Mouse (Mus musculus) midbrain, postnatal 0 days (tissue): ENCODE results near the gene Rab44. TPM values are rescaled to one million over a fixed set of nuclear protein-coding genes. Genes with fewer than 3 reads are reported as not detected.

Experiments used
- ATAC-seq: fragments of 200-750 bp; cut with Nextera tagmentation; 2 replicates; pipeline ENCODE4 v1.8.0; 2017; ENCODE audit warnings: moderate number of reproducible peaks, mild to moderate bottlenecking, moderate TSS enrichment, moderate library complexity; ENCODE audit not compliant: low FRiP score
- DNase-seq: peaks from one replicate; pipeline ENCODE4 v3.0.0-alpha.2; 2015; ENCODE audit warnings: low spot score
- H3K27ac ChIP-seq: fragments of 300-500 bp; sonication (generic); 2 replicates; pipeline ENCODE4 v1.5.1; 2014; ENCODE audit warnings: low read depth, mild to moderate bottlenecking, low read length, mixed read lengths
- H3K27me3 ChIP-seq: fragments of 300-500 bp; sonication (generic); 2 replicates; pipeline ENCODE4 v1.6.1; 2014; ENCODE audit warnings: low read length, control low read depth, mixed read lengths; ENCODE audit not compliant: insufficient read depth
- H3K36me3 ChIP-seq: fragments of 300-500 bp; sonication (generic); 2 replicates; pipeline ENCODE4 v1.6.1; 2014; ENCODE audit warnings: low read length, control low read depth, mixed read lengths; ENCODE audit not compliant: insufficient read depth
- H3K4me1 ChIP-seq: fragments of 300-500 bp; sonication (generic); 2 replicates; pipeline ENCODE4 v1.6.1; 2014; ENCODE audit warnings: mild to moderate bottlenecking, control low read depth, antibody characterized with exemption, low read length, mixed read lengths; ENCODE audit not compliant: insufficient read depth
- H3K4me2 ChIP-seq: fragments of 300-500 bp; sonication (generic); 2 replicates; pipeline ENCODE4 v1.6.1; 2014; ENCODE audit warnings: low read depth, mild to moderate bottlenecking, low read length, mixed read lengths; ENCODE audit not compliant: poor library complexity, severe bottlenecking
- H3K4me3 ChIP-seq: fragments of 300-500 bp; sonication (generic); 2 replicates; pipeline ENCODE4 v1.5.1; 2014; ENCODE audit warnings: low read depth, mild to moderate bottlenecking, low read length, moderate library complexity
- H3K9ac ChIP-seq: fragments of 300-500 bp; sonication (generic); replicated peaks from 2 replicates; pipeline ENCODE4 v1.6.1; 2014; ENCODE audit warnings: mild to moderate bottlenecking, low read length, moderate library complexity, mixed read lengths; ENCODE audit not compliant: poor library complexity, severe bottlenecking
- H3K9me3 ChIP-seq: fragments of 300-500 bp; sonication (generic); 2 replicates; pipeline ENCODE4 v1.6.1; 2016; ENCODE audit warnings: low read length, control low read depth
- CTCF ChIP-seq: IDR thresholded peaks from 2 replicates; pipeline ENCODE4 v1.5.1; 2016; ENCODE audit warnings: antibody characterized with exemption, mild to moderate bottlenecking
- WGBS: fragments of 180-500 bp; shearing (Covaris S2); extraction: QIAGEN DNeasy Blood & Tissue Kit; methylation state at CpG from one replicate; pipeline ENCODE4 v1.1.7; 2014; 5-methylcytosine and 5-hydroxymethylcytosine counted together
- polyA plus RNA-seq: library from polyadenylated mRNA; unstranded; fragments of >200 nt; fragmentation: Nextera tagmentation; extraction: Ambion mirVana; gene quantifications from 2 replicates; pipeline ENCODE4 v1.2.1, GENCODE M21; 2015
- total RNA-seq: library from RNA; depleted of rRNA; stranded (reverse); fragments of >200 nt; gene quantifications from 2 replicates; pipeline ENCODE4 v1.2.3, GENCODE M21; 2014

Rab44 gene
- total and polyA plus RNA-seq, 2 experiments from 2014 or later = not detected

DNA sequence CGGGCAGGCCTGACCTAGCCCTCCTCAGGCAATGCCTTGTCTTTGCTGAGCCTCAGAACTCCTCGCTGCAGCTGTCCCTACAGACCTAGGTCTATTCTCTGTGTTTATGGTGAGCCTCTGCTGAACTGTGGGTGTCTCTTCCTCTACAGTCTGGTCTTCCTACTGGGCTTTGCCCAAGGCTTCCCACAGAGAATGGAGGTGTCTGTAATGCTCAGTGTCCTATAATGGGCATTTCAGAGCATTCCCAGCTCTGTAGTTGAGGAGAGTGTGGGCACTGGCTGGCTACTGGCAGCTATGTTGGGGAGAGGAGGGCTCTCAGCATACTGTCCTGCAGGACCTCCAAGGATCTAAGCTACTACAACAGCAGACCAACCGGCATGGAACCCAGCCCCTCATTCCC lies 61.7 kb downstream of the Rab44 start:
- ATAC-seq = no peak
- H3K27ac ChIP-seq = peak overlapping the region; percentile 70; the same call in 1 of the 2 replicates

DNA sequence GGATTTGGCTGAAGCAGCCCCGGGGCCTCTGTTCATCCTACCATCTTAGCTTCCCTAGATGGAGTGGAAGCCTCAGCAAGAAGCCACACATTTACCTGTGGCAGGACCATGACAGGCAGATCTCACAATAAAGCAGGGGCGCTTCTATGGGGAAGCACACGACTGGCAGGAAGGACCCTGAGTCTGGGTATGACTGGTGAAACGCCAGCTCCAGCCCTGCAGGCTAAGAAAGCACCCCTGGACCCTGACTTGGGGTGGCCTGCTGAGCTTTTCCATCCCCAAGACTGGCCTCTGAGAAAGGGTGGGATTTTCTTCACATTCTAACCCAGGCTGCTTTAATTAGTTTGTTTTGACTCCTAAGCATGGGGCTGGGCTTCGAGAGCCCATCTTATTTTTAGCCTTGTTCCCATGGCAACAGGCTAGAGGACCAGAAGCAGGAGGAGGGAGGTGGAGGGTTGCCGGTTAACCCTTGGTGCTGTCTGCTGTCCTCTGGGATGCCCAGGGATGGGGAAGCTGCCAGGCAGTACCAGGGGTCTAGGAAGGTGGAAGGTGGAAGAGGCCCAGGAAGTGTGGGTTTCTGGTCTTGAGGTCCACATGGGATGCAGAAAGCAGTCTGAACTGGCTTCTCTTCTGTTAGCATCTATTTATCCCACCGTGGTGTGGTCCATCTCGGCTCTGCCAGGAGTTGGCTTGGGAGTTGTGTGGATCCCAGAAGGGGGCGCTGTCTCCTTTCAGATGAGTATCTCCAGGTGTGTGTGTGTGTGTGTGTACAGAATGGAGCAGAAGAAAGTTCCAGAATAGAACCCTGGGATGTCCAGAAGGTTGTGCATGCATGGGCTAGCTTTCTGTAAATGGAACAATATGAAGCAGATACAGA lies 62.7 kb downstream of the Rab44 start:
- DNase-seq (peak; percentile 90), ATAC-seq (peak; percentile 77)
- H3K4me3 ChIP-seq = no peak overlapping the region
- no peak overlapping the region for H3K9ac ChIP-seq
- H3K4me1 ChIP-seq = peaks cover 9% of the 10 kb centered on the region; the same call in 1 of the 2 replicates
- peak overlapping the region; percentile 16; the same call in 1 of the 2 replicates for H3K4me2 ChIP-seq
- H3K27ac ChIP-seq = peak overlapping the region; percentile 70
- H3K9me3 ChIP-seq = no peaks in the 10 kb centered on the region
- H3K27me3 ChIP-seq = no peaks in the 10 kb centered on the region
- WGBS = 8% methylated on average over 9 of the region's 9 CpGs
- peak; percentile 91 for TF ChIP-seq CTCF
- no peaks in the 10 kb centered on the region for H3K36me3 ChIP-seq

More for the DNA sequence above, 61.7 kb downstream of the Rab44 start:
- Histone ChIP-seq H3K9me3 (no peaks in the 10 kb centered on the region), H3K27me3 (no peaks in the 10 kb centered on the region), H3K36me3 (no peaks in the 10 kb centered on the region), H3K4me3 (no peak overlapping the region), H3K4me1 (peaks cover 9% of the 10 kb centered on the region; the same call in 1 of the 2 replicates), H3K9ac (no peak overlapping the region), H3K4me2 (no peak overlapping the region)
- no peak for DNase-seq
- WGBS = 64% methylated on average over 3 of the region's 3 CpGs
- no peak for TF ChIP-seq CTCF

DNA sequence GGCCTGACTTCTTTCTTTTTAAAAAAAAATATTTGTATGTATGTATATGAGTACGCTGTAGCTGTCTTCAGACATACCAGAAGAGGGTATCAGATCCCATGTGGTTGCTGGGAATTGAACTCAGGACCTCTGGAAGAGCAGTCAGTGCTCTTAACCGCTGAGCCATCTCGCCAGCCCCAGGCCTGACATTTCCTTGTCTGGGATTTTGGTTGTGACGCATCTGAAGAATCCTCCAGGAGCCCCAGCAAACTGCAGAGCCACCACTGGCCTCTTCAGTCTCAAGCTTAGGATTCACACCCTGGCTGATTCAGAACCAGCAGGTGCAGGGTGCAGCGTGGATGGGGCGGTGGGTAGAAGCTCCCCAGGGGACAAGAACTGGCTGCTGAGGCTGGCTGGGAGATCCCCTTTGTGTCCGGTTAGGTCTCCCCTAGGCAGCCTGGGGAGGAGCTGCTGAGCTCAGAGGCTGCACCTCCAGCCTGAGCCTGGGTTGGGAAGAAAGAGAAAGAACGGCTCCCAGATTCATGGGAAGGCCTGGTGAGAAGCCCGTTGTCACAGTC lies 64.6 kb downstream of the Rab44 start:
- ATAC-seq (no peak), DNase-seq (no peak)
- H3K27ac ChIP-seq = no peak overlapping the region
- 63% methylated on average over 9 of the region's 9 CpGs for WGBS
- H3K9ac ChIP-seq = no peak overlapping the region
- no peaks in the 10 kb centered on the region for H3K27me3 ChIP-seq
- H3K36me3 ChIP-seq = no peaks in the 10 kb centered on the region; the same call in 1 of the 2 replicates
- H3K4me1 ChIP-seq = peaks cover 9% of the 10 kb centered on the region; the same call in 1 of the 2 replicates
- TF ChIP-seq CTCF = no peak
- no peak overlapping the region for H3K4me3 ChIP-seq
- H3K4me2 ChIP-seq = no peak overlapping the region
- no peaks in the 10 kb centered on the region for H3K9me3 ChIP-seq

DNA sequence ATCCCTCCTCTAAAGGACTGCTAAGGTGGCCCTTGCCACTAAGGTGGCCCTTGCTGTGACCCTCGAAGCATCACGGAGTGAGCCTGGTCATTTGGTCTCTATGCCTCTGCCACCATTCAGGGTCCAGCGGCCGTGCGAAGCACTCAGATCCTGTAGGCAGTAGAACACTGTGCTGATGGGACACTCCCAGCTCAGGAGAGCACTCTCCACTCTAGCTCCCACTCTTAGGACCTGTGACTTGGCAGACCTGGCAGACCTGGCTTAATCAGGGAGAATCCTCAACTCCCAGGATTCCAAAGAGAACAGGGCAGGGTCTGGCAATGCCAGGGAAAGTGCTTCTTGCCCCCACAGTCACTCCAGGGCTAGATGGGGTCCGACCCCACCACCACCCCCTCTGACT lies 66.0 kb downstream of the Rab44 start:
- DNase-seq (no peak), ATAC-seq (no peak)
- Histone ChIP-seq H3K27ac (no peak overlapping the region), H3K36me3 (no peaks in the 10 kb centered on the region; the same call in 1 of the 2 replicates), H3K4me3 (no peak overlapping the region), H3K9ac (no peak overlapping the region), H3K4me2 (no peak overlapping the region), H3K4me1 (peaks cover 9% of the 10 kb centered on the region; the same call in 1 of the 2 replicates), H3K27me3 (no peaks in the 10 kb centered on the region), H3K9me3 (no peaks in the 10 kb centered on the region)
- WGBS = 89% methylated on average over 6 of the region's 6 CpGs
- TF ChIP-seq CTCF = no peak

DNA sequence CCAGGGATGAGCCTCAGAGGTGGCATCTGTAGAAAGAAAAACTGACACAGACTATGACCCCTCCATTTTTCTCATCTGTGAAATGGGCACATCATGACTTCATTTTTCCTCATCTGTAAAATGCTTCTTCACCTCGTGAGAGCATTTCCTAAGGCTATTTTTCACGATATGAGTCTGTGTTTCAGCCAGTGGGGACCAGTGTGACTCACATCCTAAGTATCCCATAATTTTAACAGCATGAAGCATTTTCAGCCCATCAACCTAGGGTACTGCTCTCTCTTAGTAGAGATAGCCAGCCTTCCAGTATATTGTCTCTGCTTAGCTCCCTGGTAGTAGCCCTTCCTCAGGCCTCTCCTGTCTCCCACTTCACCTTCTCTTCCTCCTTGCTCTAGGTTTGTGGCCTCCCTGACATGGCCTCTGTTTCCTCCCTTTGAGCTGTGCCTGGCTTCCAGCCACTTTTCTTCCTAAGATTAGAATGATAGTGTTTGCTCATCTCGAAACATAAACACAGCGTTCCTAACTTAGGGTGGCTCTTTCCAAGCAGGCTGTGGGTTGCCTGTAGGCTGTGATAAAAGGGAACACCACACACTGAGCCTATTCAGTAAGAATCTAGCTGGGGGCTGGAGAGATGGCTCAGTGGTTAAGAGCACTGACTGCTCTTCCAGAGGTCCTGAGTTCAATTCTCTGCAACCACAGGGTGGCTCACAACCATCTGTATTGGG lies 66.6 kb downstream of the Rab44 start:
- Histone ChIP-seq H3K27me3 (no peaks in the 10 kb centered on the region), H3K27ac (no peak overlapping the region), H3K9me3 (no peaks in the 10 kb centered on the region), H3K9ac (no peak overlapping the region), H3K36me3 (no peaks in the 10 kb centered on the region; the same call in 1 of the 2 replicates), H3K4me1 (peaks cover 9% of the 10 kb centered on the region; the same call in 1 of the 2 replicates), H3K4me2 (no peak overlapping the region), H3K4me3 (no peak overlapping the region)
- 79% methylated on average over 4 of the region's 4 CpGs for WGBS
- DNase-seq (no peak), ATAC-seq (no peak)
- no peak for TF ChIP-seq CTCF
